Mouse (Mus musculus) c-Kit-positive CD71-positive TER-119-negative erythroid progenitor cells, embryonic 14.5 days (primary cell): ENCODE measurements around the gene Dtx3.
"Not testable (repeated sequence)": the region's sequence is repeated elsewhere in the genome, so short reads cannot be mapped to it uniquely, and the experiment has no call there.

Source experiments
- DNase-seq: peaks from one replicate; pipeline ENCODE4 v3.0.0-alpha.2; 2013; ENCODE audit warnings: low read depth

Gene Dtx3

DNA sequence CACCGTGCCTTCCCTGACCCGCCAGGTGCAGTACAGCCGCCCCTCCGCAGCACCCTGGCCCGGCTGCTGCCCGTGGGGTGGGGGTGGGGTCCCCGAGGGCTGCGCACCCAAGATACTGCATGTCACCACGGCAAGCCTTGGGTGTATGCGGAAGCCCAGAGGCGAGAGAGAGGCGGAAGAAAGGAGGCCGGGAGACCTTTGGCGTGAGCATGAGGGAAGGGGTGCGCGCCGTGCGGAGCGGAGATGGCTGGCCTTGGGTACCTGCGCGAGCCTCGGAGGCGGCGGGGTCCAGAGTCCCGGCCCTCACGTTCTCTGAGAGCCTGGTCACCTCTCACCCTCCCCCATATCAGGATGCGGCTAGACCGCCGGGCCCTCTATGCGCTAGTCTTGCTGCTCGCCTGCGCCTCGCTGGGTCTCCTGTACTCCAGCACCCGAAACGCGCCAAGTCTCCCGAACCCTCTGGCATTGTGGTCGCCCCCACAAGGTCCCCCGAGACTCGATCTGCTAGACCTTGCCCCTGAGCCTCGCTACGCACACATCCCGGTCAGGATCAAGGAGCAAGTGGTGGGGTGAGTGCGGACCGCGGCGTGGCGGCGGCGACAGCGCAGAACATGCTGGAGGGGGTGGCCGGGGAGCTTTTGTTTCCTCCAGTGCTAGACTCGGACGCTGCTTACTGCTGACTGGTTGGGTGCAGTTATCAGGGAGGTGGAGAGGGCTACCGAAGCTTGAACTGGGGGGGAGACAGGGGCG is 29.7 kb downstream of the Dtx3 start:
- no peak for DNase-seq

- DNase-seq, result no peak
Measured at GRCm38 (mm10) chr10:127165354-127165653, 30.2 kb downstream of the Dtx3 start.

- DNase-seq, result peak; percentile 70
Measured at GRCm38 (mm10) chr10:127164631-127165353, 30.7 kb downstream of the Dtx3 start, which contains the start of gene B4galnt1. Gene B4galnt1 (plus strand): TSS chr10:127165225.

GRCm38 (mm10) chr10:127164190-127164589 is 31.3 kb downstream of the Dtx3 start:
- no peak for DNase-seq

DNA sequence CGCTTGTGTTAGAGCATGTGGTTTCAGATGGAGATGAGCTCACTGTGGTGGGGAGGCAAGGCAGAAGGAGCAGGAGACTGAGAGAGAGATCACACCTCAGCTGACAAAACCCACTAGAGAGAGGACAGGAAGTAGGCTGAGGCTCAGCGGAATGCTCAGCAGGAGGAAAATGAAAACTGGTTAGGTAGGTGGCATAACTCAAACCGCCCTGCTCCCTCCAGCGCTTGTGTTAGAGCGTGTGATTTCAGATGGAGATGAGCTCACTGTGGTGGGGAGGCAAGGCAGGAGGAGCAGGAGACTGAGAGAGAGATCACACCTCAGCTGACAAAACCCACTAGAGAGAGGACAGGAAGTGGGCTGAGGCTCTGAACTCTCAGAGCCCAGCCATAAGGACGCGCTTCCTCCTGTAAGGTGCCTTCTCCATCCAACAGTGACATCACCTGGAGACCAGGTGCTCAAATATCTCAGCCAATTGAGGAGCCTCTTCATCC is 32.7 kb downstream of the Dtx3 start:
- DNase-seq, result not testable (repeated sequence)

DNA sequence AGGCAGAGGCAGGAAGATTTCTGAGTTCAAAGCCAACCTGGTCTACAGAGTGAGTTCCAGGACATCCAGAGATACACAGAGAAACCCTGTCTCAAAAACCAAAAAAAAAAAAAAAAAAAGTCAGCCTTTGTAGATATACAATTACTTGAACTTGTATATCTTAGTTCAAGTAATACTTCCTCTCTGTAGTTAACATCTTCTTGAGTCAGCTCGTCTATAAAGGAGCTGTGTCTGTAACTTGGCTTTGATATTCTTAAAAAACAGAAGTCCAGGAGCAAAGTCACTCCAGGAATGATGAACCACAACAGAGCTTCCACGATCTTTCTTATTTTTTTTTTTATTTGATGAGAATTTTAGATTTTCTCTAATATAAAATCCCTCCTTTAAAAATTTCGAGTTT is 34.8 kb downstream of the Dtx3 start:
- no peak for DNase-seq

- DNase-seq, result no peak
Measured at GRCm38 (mm10) chr10:127160081-127160480, 35.4 kb downstream of the Dtx3 start.

DNA sequence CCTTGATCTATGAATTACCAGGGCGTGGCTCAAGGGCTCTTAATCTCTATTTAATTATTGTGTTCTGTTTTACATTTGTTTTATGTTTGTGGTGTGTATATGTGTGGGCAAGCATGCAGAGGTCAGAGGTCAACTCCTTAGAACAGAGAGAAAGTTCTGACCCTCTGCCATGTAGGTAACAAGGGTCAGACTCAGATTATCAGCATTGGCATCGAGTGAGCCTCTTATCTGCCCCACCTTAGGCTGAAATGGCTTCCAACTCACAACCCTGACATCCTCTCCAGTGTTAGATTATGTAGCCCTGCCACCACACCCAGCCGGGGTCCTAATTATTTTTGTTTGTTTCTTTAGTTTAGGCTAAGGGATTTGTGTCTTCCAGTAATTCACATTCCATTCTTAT is 37.1 kb downstream of the Dtx3 start:
- DNase-seq, result no peak

GRCm38 (mm10) chr10:127156511-127156910 is 39.0 kb downstream of the Dtx3 start:
- no peak for DNase-seq

DNA sequence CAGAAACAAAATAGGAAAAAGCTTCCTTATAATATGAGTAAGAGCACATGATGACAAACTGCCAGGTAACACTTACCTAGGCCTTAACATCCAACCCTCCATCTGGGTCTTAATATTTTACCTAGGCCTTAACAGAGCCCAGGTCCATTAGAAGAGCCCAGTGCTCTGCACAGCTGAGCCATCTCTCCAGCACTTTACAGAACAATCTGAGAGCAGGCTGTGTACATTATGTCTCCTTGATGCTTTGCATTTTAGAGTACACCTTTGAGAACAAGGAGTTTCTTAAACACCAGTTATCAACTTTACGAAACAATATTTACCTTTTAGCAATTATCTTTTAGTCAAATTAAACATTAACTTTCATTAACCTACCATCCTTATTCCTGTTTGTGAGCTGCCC is 39.4 kb downstream of the Dtx3 start:
- DNase-seq, result no peak

- no peak for DNase-seq
Measured at GRCm38 (mm10) chr10:127154652-127155051, 40.9 kb downstream of the Dtx3 start.

DNA sequence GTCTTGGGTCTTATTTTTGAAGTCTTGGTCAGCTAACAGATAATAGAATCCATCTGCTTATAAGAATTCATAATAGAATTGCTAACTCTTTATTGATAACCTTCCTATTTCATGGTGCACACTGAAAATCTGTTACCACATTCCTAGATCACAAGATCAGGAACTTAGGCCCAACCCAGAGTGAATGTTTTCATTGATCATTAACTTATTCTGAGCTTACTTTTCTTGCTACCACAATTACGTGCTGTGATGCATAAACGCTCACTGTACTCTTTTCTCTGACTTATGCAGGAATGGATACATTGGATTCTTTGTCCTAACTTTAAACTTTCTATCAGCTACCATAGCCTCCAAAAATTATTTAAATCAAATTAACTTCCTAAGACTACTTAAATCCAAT is 41.3 kb downstream of the Dtx3 start:
- no peak for DNase-seq

- no peak for DNase-seq
Measured at GRCm38 (mm10) chr10:127153323-127153722, 42.2 kb downstream of the Dtx3 start.

DNA sequence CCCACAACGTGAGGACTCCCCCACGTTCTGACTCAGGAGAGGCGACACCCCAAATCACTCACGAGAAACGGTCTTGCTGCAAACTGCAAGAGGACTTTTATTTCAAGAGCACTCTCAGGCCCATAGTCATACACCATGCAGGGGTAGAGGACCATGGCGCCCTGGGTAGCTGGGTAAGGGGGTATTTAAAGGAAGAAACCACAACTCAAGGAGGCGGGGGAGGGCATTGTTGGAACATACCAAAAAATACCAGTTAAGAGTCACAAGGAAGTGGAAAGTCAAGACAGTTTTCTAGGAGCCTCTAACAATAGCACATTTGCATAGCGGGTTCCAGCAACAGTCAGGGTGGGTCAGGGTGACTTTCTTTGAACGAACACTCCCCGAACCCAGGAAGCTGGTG is 43.0 kb downstream of the Dtx3 start:
- not testable (repeated sequence) for DNase-seq

GRCm38 (mm10) chr10:127151233-127151632 is 44.3 kb downstream of the Dtx3 start:
- not testable (repeated sequence) for DNase-seq

DNA sequence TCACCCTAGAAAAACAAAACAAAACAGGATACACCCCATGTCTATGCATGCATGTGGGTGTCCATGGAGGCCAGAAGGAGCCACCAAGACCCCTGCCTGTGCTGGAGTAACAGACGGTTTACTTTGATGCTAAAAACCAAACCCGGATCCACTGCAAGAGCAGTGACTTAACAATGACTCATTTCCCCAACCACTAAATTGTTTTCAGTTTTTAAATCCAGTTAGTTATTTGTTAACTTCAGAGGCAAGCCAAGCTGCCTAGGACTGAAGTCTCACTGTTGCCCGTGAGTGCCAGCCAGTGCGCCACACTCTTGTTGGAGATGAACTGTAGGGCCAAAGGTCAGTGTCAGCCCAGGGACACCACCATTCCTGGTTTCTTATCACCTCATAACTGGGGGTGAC is 45.1 kb downstream of the Dtx3 start:
- DNase-seq, result no peak

DNA sequence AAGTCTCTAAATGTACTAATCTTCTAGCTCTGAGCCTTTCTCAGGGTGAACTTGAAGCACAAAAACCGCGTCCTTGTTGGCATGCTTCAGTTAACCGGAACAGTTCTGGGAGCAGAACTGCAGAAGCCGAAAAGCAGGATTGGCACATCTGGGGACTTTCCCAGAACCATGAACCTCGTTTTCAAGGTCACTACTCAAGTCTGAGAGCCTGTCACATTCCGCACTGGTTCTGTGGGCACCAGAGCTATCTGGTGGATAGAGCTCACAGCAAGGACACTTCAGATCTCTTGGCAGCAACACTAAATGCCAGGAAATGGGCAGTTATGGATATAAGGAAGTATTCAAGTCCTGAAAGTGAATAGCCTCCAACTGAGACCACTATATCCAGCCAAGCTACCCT is 48.4 kb downstream of the Dtx3 start:
- no peak for DNase-seq

DNA sequence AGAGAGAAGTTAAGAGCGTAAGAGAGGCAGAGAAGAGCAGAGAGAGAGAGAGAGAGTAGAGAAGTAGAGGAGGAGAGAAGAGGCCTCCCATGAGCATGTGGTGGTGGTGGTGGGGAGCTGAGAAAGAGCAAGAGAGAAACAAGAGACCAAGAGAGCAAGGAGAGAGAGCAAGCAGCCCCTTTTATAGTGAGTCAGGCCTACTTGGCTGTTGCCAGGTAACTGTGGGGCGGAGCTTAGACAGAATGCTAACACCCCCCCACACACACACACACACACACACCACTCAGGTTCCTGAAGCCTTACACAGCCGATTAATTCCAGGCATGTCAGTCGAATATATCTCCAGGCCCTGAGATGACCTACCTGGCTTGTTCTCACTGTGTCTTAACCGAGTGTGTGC is 50.2 kb downstream of the Dtx3 start:
- DNase-seq, result no peak

GRCm38 (mm10) chr10:127144536-127144935 is 51.0 kb downstream of the Dtx3 start:
- no peak for DNase-seq

- DNase-seq, result no peak
Measured at GRCm38 (mm10) chr10:127143228-127143627, 52.3 kb downstream of the Dtx3 start.

DNA sequence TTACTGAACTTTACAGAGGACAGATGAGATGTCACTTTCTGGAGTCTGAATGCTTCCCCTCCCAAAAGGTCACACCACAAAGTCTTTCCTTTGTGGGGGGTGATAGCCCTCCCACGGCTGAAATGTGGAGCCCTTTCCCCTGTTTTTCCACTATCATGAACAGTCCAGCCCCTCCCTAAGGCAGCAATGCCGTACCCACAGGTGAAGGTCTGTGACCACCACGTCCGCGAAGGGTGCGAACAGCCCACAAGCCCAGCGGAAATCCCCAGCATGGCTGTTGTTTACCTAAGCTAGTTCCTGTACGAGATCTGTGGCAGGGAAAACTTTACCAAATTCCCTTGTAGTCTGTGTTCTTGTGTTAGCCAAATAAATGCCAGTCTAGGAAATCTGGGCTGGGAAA is 54.0 kb downstream of the Dtx3 start:
- no peak for DNase-seq

DNA sequence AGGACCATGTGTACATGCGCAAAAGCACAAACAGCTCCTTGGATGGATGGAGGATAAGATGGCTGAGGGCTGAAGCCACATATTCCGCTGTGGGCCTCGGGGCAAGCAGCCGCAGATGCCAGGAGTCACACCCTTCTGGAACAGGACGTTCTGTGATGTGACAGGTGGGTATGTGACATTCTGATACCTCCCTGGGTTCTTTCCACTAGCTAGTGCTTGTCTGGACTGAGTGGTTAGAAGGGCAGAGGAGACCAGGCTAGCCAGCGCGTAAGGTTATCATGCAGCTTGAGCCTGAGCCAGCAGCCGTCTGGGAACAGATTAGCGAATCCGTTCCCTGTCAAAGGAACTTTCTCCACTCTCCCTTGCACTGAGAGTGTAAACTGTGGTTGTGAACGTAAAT is 54.6 kb downstream of the Dtx3 start:
- DNase-seq, result no peak
